Mouse (Mus musculus) ES-E14 (cell line): Measurements from ENCODE around the gene Slc2a9. TPM values are rescaled to one million over a fixed set of nuclear protein-coding genes. Genes with fewer than 3 reads are reported as not detected.

Experiments used
- DNase-seq: peaks from one replicate; pipeline ENCODE4 v3.0.0-alpha.2; 2013; ENCODE audit warnings: low read depth, low spot score
- H3K27ac ChIP-seq: 2 replicates; pipeline ENCODE4 v1.5.1; 2012; ENCODE audit warnings: low read depth, mild to moderate bottlenecking, low read length, moderate library complexity, mixed read lengths; ENCODE audit not compliant: poor library complexity, insufficient read depth, severe bottlenecking
- H3K36me3 ChIP-seq: 2 replicates; pipeline ENCODE4 v1.6.1; 2012; ENCODE audit warnings: mild to moderate bottlenecking, low read length, moderate library complexity, mixed read lengths; ENCODE audit not compliant: control insufficient read depth, poor library complexity, insufficient read depth, severe bottlenecking
- H3K4me1 ChIP-seq, 2 experiments: fragments of 150-350 bp in 1 of 2; sonication (generic) in 1 of 2; 2 replicates each; pipeline ENCODE4 v1.6.1; 2012; ENCODE audit warnings: low read length in 2 of 2, mild to moderate bottlenecking in 1 of 2, mixed read lengths in 1 of 2; ENCODE audit not compliant: control insufficient read depth in 2 of 2, insufficient read depth in 2 of 2, poor library complexity in 1 of 2
- H3K4me3 ChIP-seq, 2 experiments: fragments of 150-350 bp in 1 of 2; sonication (generic) in 1 of 2; 2 replicates each; pipeline ENCODE4 v1.5.1; 2012; ENCODE audit warnings: low read length in 2 of 2, low read depth in 1 of 2, mild to moderate bottlenecking in 1 of 2, mixed read lengths in 1 of 2; ENCODE audit not compliant: insufficient read depth in 1 of 2, poor library complexity in 1 of 2, severe bottlenecking in 1 of 2
- H3K9ac ChIP-seq: 2 replicates; pipeline ENCODE4 v1.6.1; 2012; ENCODE audit warnings: low read depth, mild to moderate bottlenecking, low read length, mixed read lengths; ENCODE audit not compliant: poor library complexity, insufficient read depth, severe bottlenecking
- H3K9me3 ChIP-seq: fragments of 150-350 bp; sonication (generic); 2 replicates; pipeline ENCODE4 v1.6.1; 2012; ENCODE audit warnings: low read depth, mild to moderate bottlenecking, low read length; ENCODE audit not compliant: control insufficient read depth, insufficient read depth
- CHD2 ChIP-seq: IDR thresholded peaks from 2 replicates; pipeline ENCODE4 v1.6.1; 2014; ENCODE audit warnings: mild to moderate bottlenecking, low read depth, low read length, inconsistent platforms
- HCFC1 ChIP-seq: IDR thresholded peaks from 2 replicates; pipeline ENCODE4 v1.6.1; 2012; ENCODE audit warnings: low read length, inconsistent platforms, borderline replicate concordance; ENCODE audit not compliant: insufficient read depth
- MAFK ChIP-seq: IDR thresholded peaks from 2 replicates; pipeline ENCODE4 v1.6.1; 2014; ENCODE audit warnings: mild to moderate bottlenecking, low read depth, low read length, inconsistent platforms; ENCODE audit not compliant: insufficient read depth
- ZC3H11A ChIP-seq: IDR thresholded peaks from 2 replicates; pipeline ENCODE4 v1.6.1; 2012; ENCODE audit warnings: low read depth, mild to moderate bottlenecking, inconsistent platforms, low read length, borderline replicate concordance
- ZNF384 ChIP-seq: IDR thresholded peaks from 2 replicates; pipeline ENCODE4 v1.6.1; 2012; ENCODE audit warnings: low read depth, low read length, inconsistent platforms
- in situ Hi-C, 2 experiments: fragments of 600-800 bp; cut with MboI; formaldehyde crosslinking; loops; one replicate each; pipeline ENCODE4 v1.15.1; 2025; ENCODE audit warnings: low sequenced_read_pairs in 2 of 2, inconsistent platforms in 1 of 2; ENCODE audit not compliant: unreplicated experiment in 2 of 2
- total RNA-seq: library from RNA; depleted of rRNA; stranded (reverse); fragments of 300-350 nt; gene quantifications from 2 replicates; pipeline ENCODE4 v1.2.3, GENCODE M21; 2012

The Slc2a9 gene
- total RNA-seq, 1 experiment, result 0.71 TPM

- H3K36me3 ChIP-seq, result no peaks in the 10 kb centered on the region
- no peaks in the 10 kb centered on the region for H3K9me3 ChIP-seq
- no peaks in the 10 kb centered on the region for H3K4me1 ChIP-seq
- in situ Hi-C loops, result no loop called here
- no peak for DNase-seq
- no peak overlapping the region for H3K9ac ChIP-seq
- no peak overlapping the region for H3K27ac ChIP-seq
- TF ChIP-seq ZNF384 (no peak), HCFC1 (no peak), MAFK (no peak), ZC3H11A (no peak), CHD2 (no peak)
- H3K4me3 ChIP-seq, result no peak overlapping the region
These were observed 6.4 kb downstream of the Slc2a9 start for GRCm38 (mm10) chr5:38496491-38497057.

- Histone ChIP-seq H3K4me1 (peaks cover 0 to 1% of the 10 kb centered on the region in 2 experiments; a peak in 1 of 4 replicates), H3K9me3 (no peaks in the 10 kb centered on the region), H3K4me3 (no peak overlapping the region), H3K27ac (no peak overlapping the region), H3K9ac (no peak overlapping the region), H3K36me3 (no peaks in the 10 kb centered on the region)
- TF ChIP-seq ZC3H11A, result no peak
- no peak for TF ChIP-seq HCFC1
- no peak for TF ChIP-seq CHD2
- TF ChIP-seq ZNF384, result no peak
- TF ChIP-seq MAFK, result no peak
- DNase-seq, result no peak
- in situ Hi-C loops, result no loop called here
These were observed 9.1 kb downstream of the Slc2a9 start for GRCm38 (mm10) chr5:38493890-38494289.

GRCm38 (mm10) chr5:38491763-38492162, 11.2 kb downstream of the Slc2a9 start:
- no peak for TF ChIP-seq MAFK
- no peak for TF ChIP-seq ZC3H11A
- no peak for TF ChIP-seq CHD2
- no peak for TF ChIP-seq HCFC1
- no peak for TF ChIP-seq ZNF384
- peaks cover 0 to 2% of the 10 kb centered on the region in 2 experiments; a peak in 1 of 4 replicates for H3K4me1 ChIP-seq
- no peak overlapping the region for H3K9ac ChIP-seq
- H3K4me3 ChIP-seq, result no peak overlapping the region
- no peak for DNase-seq
- H3K9me3 ChIP-seq, result no peaks in the 10 kb centered on the region
- no peaks in the 10 kb centered on the region for H3K36me3 ChIP-seq
- in situ Hi-C loops, result no loop called here
- no peak overlapping the region for H3K27ac ChIP-seq

- no peak overlapping the region for H3K4me3 ChIP-seq
- peak; percentile 90 for TF ChIP-seq MAFK
- TF ChIP-seq HCFC1, result no peak
- no peaks in the 10 kb centered on the region for H3K36me3 ChIP-seq
- in situ Hi-C loops, result no loop called here
- no peaks in the 10 kb centered on the region for H3K9me3 ChIP-seq
- H3K27ac ChIP-seq, result no peak overlapping the region
- H3K9ac ChIP-seq, result no peak overlapping the region
- H3K4me1 ChIP-seq, result peaks cover 0 to 2% of the 10 kb centered on the region in 2 experiments; a peak in 1 of 4 replicates
- no peak for DNase-seq
These were observed 13.2 kb downstream of the Slc2a9 start for GRCm38 (mm10) chr5:38489739-38490138.
